8 mouse cellular contexts compared by ENCODE assay signal in the genomic region with DNA sequence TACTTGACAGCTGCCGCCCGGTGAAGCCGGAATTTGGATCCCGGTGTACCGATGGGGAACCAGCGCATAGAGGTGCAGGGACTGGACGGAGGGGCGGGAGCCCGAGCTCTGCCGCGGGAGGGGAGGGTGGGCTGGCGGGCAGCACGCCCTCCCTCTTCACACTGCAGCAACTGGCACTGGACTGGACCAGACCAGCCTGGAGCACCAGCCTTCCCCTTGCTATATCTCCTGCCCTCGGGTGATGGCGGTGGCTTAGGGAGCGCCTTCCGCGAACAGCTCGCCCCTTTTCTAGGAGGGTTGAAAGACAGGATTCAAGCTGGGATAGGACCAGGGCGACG. TPM values are rescaled to one million over a fixed set of nuclear protein-coding genes. Genes with fewer than 3 reads are reported as not detected.
A peak's percentile ranks its signal among the peaks of the same experiment; 100 is the strongest.
DNase-seq lines count a peak whose midpoint lies in the region; ATAC-seq and TF ChIP-seq lines count a peak whose summit lies in the region.

No protein-coding gene starts in this region.

- H3K9me3 ChIP-seq in MEL (replicated peaks; ENCODE audit: insufficient read depth, low read length), result no peaks in the 10 kb centered on the region
- H3K9me3 ChIP-seq in embryonic facial prominence, embryonic 15.5 days (replicated peaks), result no peaks in the 10 kb centered on the region
- no peaks in the 10 kb centered on the region for H3K9me3 ChIP-seq in intestine, embryonic 15.5 days

- H3K4me3 ChIP-seq in heart, adult 2 months, result peak overlapping the region; percentile 80
- peak overlapping the region; percentile 83 to 87 for H3K4me3 ChIP-seq in MEL (ENCODE audit: control insufficient read depth in 1 of 2, insufficient read depth in 1 of 2, low read depth in 2 of 2, low read length in 2 of 2)
- peak overlapping the region; percentile 73 for H3K4me3 ChIP-seq in embryonic facial prominence, embryonic 15.5 days (replicated peaks)
- H3K4me3 ChIP-seq in intestine, embryonic 15.5 days (replicated peaks), result peak overlapping the region; percentile 68

- 2% methylated on average over 21 of the region's 21 CpGs for WGBS in heart, adult 2 months
- WGBS in embryonic facial prominence, embryonic 15.5 days, result 1% methylated on average over 21 of the region's 21 CpGs
- 0% methylated on average over 21 of the region's 21 CpGs for WGBS in intestine, embryonic 15.5 days

- peak; percentile 36; the same call in 1 of the 2 replicates for TF ChIP-seq POLR2A in heart, adult 2 months (IDR thresholded peaks at IDR 0.05; ENCODE audit: insufficient read depth, low read depth, low read length)
- TF ChIP-seq POLR2A in MEL (IDR thresholded peaks at IDR 0.05; ENCODE audit: control insufficient read depth in 1 of 2, insufficient read depth in 1 of 2, low read depth in 1 of 2, low read length in 2 of 2, poor library complexity in 1 of 2), result no peak

- no peaks in the 10 kb centered on the region for H3K79me2 ChIP-seq in heart, adult 2 months (replicated peaks; ENCODE audit: control insufficient read depth, insufficient read depth, low read length)
- H3K79me2 ChIP-seq in MEL (ENCODE audit: control insufficient read depth, insufficient read depth, low read length, poor library complexity), result no peaks in the 10 kb centered on the region; the same call in 1 of the 2 replicates

- intact Hi-C loops in heart, adult 2 months (cut with DNase I), result loop anchor here (5.0 kb wide), 1 partner anchor 130 kb away; a partner anchor contains a TSS
- intact Hi-C loops in left cerebral cortex, postnatal 25 days (cut with DNase I), result loop anchor here (5.0 to 10.0 kb wide), 3 partner anchors 130 to 287 kb away; a partner anchor contains a TSS

- DNase-seq in heart, adult 2 months, result no peak
- DNase-seq in heart, adult 9 months (ENCODE audit: low spot score in 2 of 2), result no peak
- DNase-seq in MEL (ENCODE audit: low read depth, low spot score), result no peak
- DNase-seq in lung, postnatal 36 days, result peak; percentile 8
- DNase-seq in thymus, adult 18-20 months, result no peak
- DNase-seq in left cerebral cortex, postnatal 25 days (ENCODE audit: low spot score in 2 of 2), result no peak

- H3K27me3 ChIP-seq in heart, adult 2 months (ENCODE audit: control insufficient read depth, insufficient read depth, low read length), result no peaks in the 10 kb centered on the region
- peaks cover 3 to 6% of the 10 kb centered on the region in 2 experiments; a peak in 3 of 4 replicates for H3K27me3 ChIP-seq in MEL (ENCODE audit: control insufficient read depth in 1 of 2, insufficient read depth in 2 of 2, low read length in 2 of 2)
- H3K27me3 ChIP-seq in embryonic facial prominence, embryonic 15.5 days, result peaks cover 6% of the 10 kb centered on the region; the same call in 1 of the 2 replicates
- peaks cover 8% of the 10 kb centered on the region; the same call in 1 of the 2 replicates for H3K27me3 ChIP-seq in intestine, embryonic 15.5 days (replicated peaks)

- peak overlapping the region; percentile 97 for H3K4me2 ChIP-seq in embryonic facial prominence, embryonic 15.5 days (replicated peaks)
- H3K4me2 ChIP-seq in intestine, embryonic 15.5 days (replicated peaks), result peak overlapping the region; percentile 95

- H3K36me3 ChIP-seq in heart, adult 2 months (ENCODE audit: control insufficient read depth, insufficient read depth, low read length), result peaks cover 10% of the 10 kb centered on the region
- no peaks in the 10 kb centered on the region for H3K36me3 ChIP-seq in MEL (ENCODE audit: control insufficient read depth in 1 of 2, insufficient read depth in 2 of 2, low read length in 2 of 2)
- H3K36me3 ChIP-seq in embryonic facial prominence, embryonic 15.5 days, result no peaks in the 10 kb centered on the region
- no peaks in the 10 kb centered on the region for H3K36me3 ChIP-seq in intestine, embryonic 15.5 days

- no peak for TF ChIP-seq RAD21 in MEL (IDR thresholded peaks at IDR 0.05; ENCODE audit: low read depth, low read length)

- ATAC-seq in embryonic facial prominence, embryonic 15.5 days (ENCODE audit: insufficient number of reproducible peaks, low FRiP score, low TSS enrichment, low read depth), result peak; percentile 70
- ATAC-seq in intestine, embryonic 15.5 days, result peak; percentile 60

- peak overlapping the region; percentile 80 for H3K27ac ChIP-seq in heart, adult 2 months
- H3K27ac ChIP-seq in MEL (ENCODE audit: control insufficient read depth, low read depth, low read length), result no peak overlapping the region
- no peak overlapping the region for H3K27ac ChIP-seq in embryonic facial prominence, embryonic 15.5 days (replicated peaks)
- no peak overlapping the region for H3K27ac ChIP-seq in intestine, embryonic 15.5 days

- H3K9ac ChIP-seq in heart, adult 2 months (ENCODE audit: low read depth, low read length), result peak overlapping the region; percentile 96
- peak overlapping the region; percentile 80 for H3K9ac ChIP-seq in MEL (ENCODE audit: control insufficient read depth, low read depth, low read length, poor library complexity, severe bottlenecking)
- H3K9ac ChIP-seq in embryonic facial prominence, embryonic 15.5 days, result peak overlapping the region; percentile 48
- H3K9ac ChIP-seq in intestine, embryonic 15.5 days, result peak overlapping the region; percentile 52

- TF ChIP-seq CTCF in heart, adult 2 months (IDR thresholded peaks at IDR 0.05), result no peak
- TF ChIP-seq CTCF in MEL (IDR thresholded peaks at IDR 0.05 in 2 of 3, conservative IDR thresholded peaks at IDR 0.05 in 1 of 3; ENCODE audit: control insufficient read depth in 1 of 3, insufficient read depth in 1 of 3, low read depth in 2 of 3, low read length in 3 of 3, poor library complexity in 1 of 3, severe bottlenecking in 1 of 3), result no peak

- no peak for TF ChIP-seq EP300 in heart, adult 2 months (IDR thresholded peaks at IDR 0.05; ENCODE audit: insufficient read depth, low read depth, low read length)
- TF ChIP-seq EP300 in MEL (IDR thresholded peaks at IDR 0.05; ENCODE audit: low read depth in 1 of 2, low read length in 2 of 2), result no peak

- 0 out of 2 replicates have a peak, but pooled peaks cover 3% of the 10 kb centered on the region for H3K4me1 ChIP-seq in heart, adult 2 months (ENCODE audit: control insufficient read depth, insufficient read depth, low read length)
- peaks cover 0 to 3% of the 10 kb centered on the region in 2 experiments; a peak in 1 of 4 replicates for H3K4me1 ChIP-seq in MEL (ENCODE audit: control insufficient read depth in 1 of 2, insufficient read depth in 2 of 2, low read length in 2 of 2)
- H3K4me1 ChIP-seq in embryonic facial prominence, embryonic 15.5 days, result peaks cover 14% of the 10 kb centered on the region
- 0 out of 2 replicates have a peak, but pooled peaks cover 7% of the 10 kb centered on the region for H3K4me1 ChIP-seq in intestine, embryonic 15.5 days (replicated peaks)

TF ChIP-seq in MEL, 35 proteins besides CTCF, POLR2A, EP300 and RAD21:
- TF ChIP-seq HCFC1 (IDR thresholded peaks at IDR 0.05; ENCODE audit: low read depth, low read length) (no peak), USF1 (IDR thresholded peaks at IDR 0.05; ENCODE audit: low read depth, low read length) (no peak), MEF2A (IDR thresholded peaks at IDR 0.05; ENCODE audit: extremely low read depth, insufficient replicate concordance, low read depth, low read length, poor library complexity, severe bottlenecking) (no peak), POLR2AphosphoS2 (IDR thresholded peaks at IDR 0.05; ENCODE audit: low read length) (no peak), UBTF (IDR thresholded peaks at IDR 0.05; ENCODE audit: borderline replicate concordance, insufficient read depth, low read depth, low read length) (no peak), ZKSCAN1 (IDR thresholded peaks at IDR 0.05; ENCODE audit: low read depth, low read length) (no peak), MAX (IDR thresholded peaks at IDR 0.05; ENCODE audit: low read length) (no peak), CHD2 (IDR thresholded peaks at IDR 0.05; ENCODE audit: low read length) (no peak), GABPA (IDR thresholded peaks at IDR 0.05; ENCODE audit: low read depth, low read length) (no peak), RCOR1 (IDR thresholded peaks at IDR 0.05; ENCODE audit: low read depth, low read length) (no peak), SMC3 (IDR thresholded peaks at IDR 0.05; ENCODE audit: low read depth, low read length) (no peak), BHLHE40 (IDR thresholded peaks at IDR 0.05; ENCODE audit: borderline replicate concordance, low read depth, low read length) (no peak), NRF1 (IDR thresholded peaks at IDR 0.05; ENCODE audit: insufficient read depth, low read depth, low read length, poor library complexity, severe bottlenecking) (no peak), E2F4 (IDR thresholded peaks at IDR 0.05; ENCODE audit: borderline replicate concordance, low read depth, low read length) (no peak), MAFK (IDR thresholded peaks at IDR 0.05; ENCODE audit: borderline replicate concordance, low read depth, low read length) (no peak), MYB (IDR thresholded peaks at IDR 0.05; ENCODE audit: low read depth, low read length) (no peak), CHD1 (IDR thresholded peaks at IDR 0.05; ENCODE audit: low read depth, low read length) (no peak)

RNA-seq across cellular contexts. Expression of a gene that starts 0.5 kb away (rescaled TPM):
- total RNA-seq in heart, adult 2 months (2021), result 10 to 100 TPM; 46.9 to 49.8 TPM
- polyA plus RNA-seq in heart, adult 2 months (2012; rRNA removed), result 24.2 and 42.5 TPM in 2 replicates
- total RNA-seq in MEL (2012; rRNA removed), result 0.12 and 0.13 TPM in 2 replicates
- polyA plus RNA-seq in MEL (2012; ENCODE audit: insufficient read depth in 1 of 2, insufficient read length in 2 of 2, low read depth in 1 of 2, low replicate concordance in 2 of 2, missing spikeins in 1 of 2), result under 1 TPM in 1 of 2 experiments, not detected in 1; 0.39 TPM
- polyA plus RNA-seq in embryonic facial prominence, embryonic 15.5 days (2015; fragmentation: Nextera tagmentation; extraction: Ambion mirVana), result 1.0 and 1.1 TPM in 2 replicates
- polyA plus RNA-seq in intestine, embryonic 15.5 days (2015; fragmentation: Nextera tagmentation; extraction: Ambion mirVana), result 0.40 and 0.62 TPM in 2 replicates
- total RNA-seq in left cerebral cortex, postnatal 25 days (2021), result 10 to 100 TPM; 14.2 to 33.7 TPM

Comparison
In these comparisons a context has a peak if more than half of its experiments do, and no peak if none do; other contexts are left out.
1. RNA of a gene that starts 0.5 kb away (polyA plus RNA-seq): 24.2 to 42.5 TPM in heart, adult 2 months; 1.0 to 1.1 TPM in embryonic facial prominence, embryonic 15.5 days, 0.40 to 0.62 TPM in intestine, embryonic 15.5 days and 0.39 TPM in MEL; every median in the first group is over 10 times any median in the second.
2. Peak in every context shown above with its lines, with median percentiles within 50 percentile points of each other: H3K4me3 ChIP-seq and H3K9ac ChIP-seq.